Mouse (Mus musculus) small intestine, adult 2 months (tissue): ENCODE measurements around the gene Ephx4. TPM values are rescaled to one million over a fixed set of nuclear protein-coding genes. Genes with fewer than 3 reads are reported as not detected.

ENCODE experiments used
- H3K27ac ChIP-seq: fragments of 200-500 bp; 2 replicates; pipeline ENCODE4 v1.5.1; 2012; ENCODE audit warnings: low read depth, low read length, control low read depth, inconsistent platforms; ENCODE audit not compliant: insufficient read depth
- H3K27me3 ChIP-seq: fragments of 200-500 bp; 2 replicates; pipeline ENCODE4 v1.6.1; 2012; ENCODE audit warnings: mild to moderate bottlenecking, moderate library complexity, low read length, inconsistent platforms; ENCODE audit not compliant: control insufficient read depth, insufficient read depth
- H3K36me3 ChIP-seq: fragments of 200-500 bp; 2 replicates; pipeline ENCODE4 v1.6.1; 2012; ENCODE audit warnings: mild to moderate bottlenecking, low read length, control low read depth, inconsistent platforms; ENCODE audit not compliant: control insufficient read depth, insufficient read depth
- H3K4me1 ChIP-seq: fragments of 200-500 bp; 2 replicates; pipeline ENCODE4 v1.6.1; 2012; ENCODE audit warnings: low read length, inconsistent platforms, mixed read lengths; ENCODE audit not compliant: control insufficient read depth, insufficient read depth, insufficient read length
- H3K4me3 ChIP-seq: fragments of 200-500 bp; 2 replicates; pipeline ENCODE4 v1.5.1; 2012; ENCODE audit warnings: low read depth, mild to moderate bottlenecking, control low read depth, inconsistent platforms, low read length, moderate library complexity
- CTCF ChIP-seq: fragments of 200-500 bp; IDR thresholded peaks from 2 replicates; pipeline ENCODE4 v1.5.1; 2012; ENCODE audit warnings: low read depth, mild to moderate bottlenecking, control low read depth, inconsistent platforms, low read length, moderate library complexity, mixed read lengths; ENCODE audit not compliant: insufficient replicate concordance, insufficient read length; ENCODE audit errors: extremely low read depth
- POLR2A ChIP-seq: fragments of 200-500 bp; IDR thresholded peaks from 2 replicates; pipeline ENCODE4 v1.6.1; 2012; ENCODE audit warnings: low read depth, mild to moderate bottlenecking, control low read depth, inconsistent platforms, low read length, moderate library complexity
- WGBS: fragments of 180-500 bp; shearing (Covaris S2); methylation state at CpG from one replicate; pipeline ENCODE4 v1.1.7; 2018; 5-methylcytosine and 5-hydroxymethylcytosine counted together
- polyA plus RNA-seq: library from polyadenylated mRNA; depleted of rRNA; stranded (reverse); fragments of >200 nt; gene quantifications from 2 replicates; pipeline ENCODE4 v1.2.3, GENCODE M21; 2012

The Ephx4 gene
- polyA plus RNA-seq, 1 experiment: 0.15 TPM

GRCm38 (mm10) chr5:107403947-107404684 lies 1.6 kb downstream of the Ephx4 start:
- Histone ChIP-seq H3K27me3 (peaks cover 22% of the 10 kb centered on the region), H3K4me3 (peak overlapping the region; percentile 59), H3K27ac (no peak overlapping the region), H3K36me3 (no peaks in the 10 kb centered on the region), H3K4me1 (peaks cover 4% of the 10 kb centered on the region; the same call in 1 of the 2 replicates)
- TF ChIP-seq CTCF (no peak), POLR2A (no peak)
- 32% methylated on average over 12 of the region's 12 CpGs for WGBS

GRCm38 (mm10) chr5:107405361-107405760 lies 2.8 kb downstream of the Ephx4 start:
- Histone ChIP-seq H3K27ac (no peak overlapping the region), H3K4me3 (no peak overlapping the region), H3K27me3 (peaks cover 20% of the 10 kb centered on the region), H3K36me3 (no peaks in the 10 kb centered on the region), H3K4me1 (peaks cover 4% of the 10 kb centered on the region; the same call in 1 of the 2 replicates)
- TF ChIP-seq CTCF (no peak), POLR2A (no peak)
- WGBS: 91% methylated on average over 4 of the region's 4 CpGs

GRCm38 (mm10) chr5:107410305-107410704 lies 7.8 kb downstream of the Ephx4 start:
- Histone ChIP-seq H3K4me1 (no peaks in the 10 kb centered on the region), H3K4me3 (no peak overlapping the region), H3K27me3 (no peaks in the 10 kb centered on the region), H3K27ac (no peak overlapping the region), H3K36me3 (no peaks in the 10 kb centered on the region)
- TF ChIP-seq POLR2A (no peak), CTCF (no peak)
- WGBS: 94% methylated on average over 1 of the region's 1 CpGs

GRCm38 (mm10) chr5:107411326-107411725 lies 8.8 kb downstream of the Ephx4 start:
- Histone ChIP-seq H3K27ac (no peak overlapping the region), H3K36me3 (no peaks in the 10 kb centered on the region), H3K4me3 (no peak overlapping the region), H3K27me3 (no peaks in the 10 kb centered on the region), H3K4me1 (no peaks in the 10 kb centered on the region)
- WGBS: 81% methylated on average over 4 of the region's 4 CpGs
- TF ChIP-seq POLR2A: no peak
- no peak for TF ChIP-seq CTCF

GRCm38 (mm10) chr5:107412285-107412684 lies 9.7 kb downstream of the Ephx4 start:
- 93% methylated on average over 2 of the region's 2 CpGs for WGBS
- Histone ChIP-seq H3K27me3 (no peaks in the 10 kb centered on the region), H3K27ac (no peak overlapping the region), H3K4me1 (no peaks in the 10 kb centered on the region), H3K4me3 (no peak overlapping the region), H3K36me3 (no peaks in the 10 kb centered on the region)
- TF ChIP-seq POLR2A: no peak
- no peak for TF ChIP-seq CTCF

GRCm38 (mm10) chr5:107415098-107415497 lies 12.6 kb downstream of the Ephx4 start:
- Histone ChIP-seq H3K27ac (no peak overlapping the region), H3K4me3 (no peak overlapping the region), H3K27me3 (no peaks in the 10 kb centered on the region), H3K36me3 (no peaks in the 10 kb centered on the region), H3K4me1 (no peaks in the 10 kb centered on the region)
- WGBS: 78% methylated on average over 2 of the region's 2 CpGs
- TF ChIP-seq CTCF: no peak
- no peak for TF ChIP-seq POLR2A

- H3K27me3 ChIP-seq: no peaks in the 10 kb centered on the region
- no peak overlapping the region for H3K27ac ChIP-seq
- no peaks in the 10 kb centered on the region for H3K4me1 ChIP-seq
- H3K36me3 ChIP-seq: no peaks in the 10 kb centered on the region
- TF ChIP-seq POLR2A (no peak), CTCF (no peak)
- no peak overlapping the region for H3K4me3 ChIP-seq
- WGBS: 6% methylated on average over 1 of the region's 1 CpGs
Observed at GRCm38 (mm10) chr5:107421676-107422075, 19.1 kb downstream of the Ephx4 start.
